Mouse (Mus musculus) thymus, postnatal 10 days (tissue): ENCODE results near the gene Mthfd2.

Source experiments
- DNase-seq, 2 experiments: peaks; one replicate each; pipeline ENCODE4 v3.0.0; 2021; ENCODE audit warnings: low spot score in 2 of 2

Gene Mthfd2

DNA sequence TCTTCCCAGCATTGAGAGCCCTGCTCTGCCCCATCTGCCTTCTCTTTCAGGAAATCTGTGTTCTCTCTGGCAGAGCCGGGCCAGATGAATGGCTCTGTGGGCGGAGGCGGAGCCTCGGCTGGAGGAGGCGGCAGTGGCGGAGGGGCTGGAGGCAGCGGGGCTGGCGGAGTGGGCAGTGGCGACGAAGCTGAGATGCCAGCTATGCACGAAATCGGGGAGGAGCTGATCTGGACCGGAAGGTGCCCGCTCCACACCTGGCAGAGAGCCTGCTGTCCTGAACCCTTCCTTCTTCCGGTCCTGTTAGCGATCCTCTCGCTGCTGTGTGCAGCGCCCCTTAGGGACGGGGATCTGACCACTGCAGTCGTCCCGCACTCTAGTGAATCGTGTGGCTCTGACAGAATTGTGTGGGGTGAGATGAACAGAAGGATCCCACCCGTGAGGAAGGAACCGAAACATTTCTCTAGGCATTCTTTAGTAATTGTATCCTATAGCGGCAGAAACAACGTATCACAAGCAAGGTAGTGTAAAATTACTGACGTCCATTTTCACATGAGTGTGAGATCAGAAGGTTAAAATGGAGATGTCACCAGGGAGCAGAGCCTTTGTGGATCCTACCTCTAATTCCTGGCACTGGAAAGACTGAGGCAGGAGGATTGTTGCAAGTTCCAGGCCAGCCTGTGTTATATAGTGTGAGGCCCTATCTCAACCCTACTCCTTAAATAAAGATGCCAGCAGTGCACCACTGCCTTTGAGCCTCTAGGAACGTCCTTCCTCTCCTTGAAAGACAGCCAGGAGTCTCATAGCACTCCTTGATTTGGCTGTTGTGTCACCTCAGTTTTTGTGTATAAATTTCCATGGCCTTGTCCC is 57.3 kb downstream of the Mthfd2 start:
- DNase-seq = peak; percentile 36 to 49

GRCm38 (mm10) chr6:83267616-83268015 is 58.1 kb downstream of the Mthfd2 start:
- no peak for DNase-seq

DNA sequence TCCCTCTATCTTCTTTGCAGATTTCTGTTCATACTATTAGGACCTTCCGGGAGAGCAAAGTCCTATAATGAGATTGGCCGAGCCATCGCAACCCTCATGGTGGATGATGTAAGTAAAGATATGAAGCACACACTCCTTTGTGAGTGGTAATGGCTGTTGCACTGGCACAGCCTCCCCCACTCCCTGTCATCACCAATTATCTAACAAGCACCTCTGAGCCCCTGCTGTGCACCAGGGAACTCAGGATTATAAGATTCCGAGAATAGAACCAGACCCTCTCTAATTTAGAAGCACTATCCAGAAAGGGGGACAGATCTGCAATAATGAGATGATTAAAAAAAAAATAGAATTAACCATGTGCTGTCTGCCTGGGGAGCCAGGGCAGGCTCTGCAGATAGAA is 60.1 kb downstream of the Mthfd2 start:
- DNase-seq = no peak

GRCm38 (mm10) chr6:83265253-83265652 is 60.5 kb downstream of the Mthfd2 start:
- no peak for DNase-seq

DNA sequence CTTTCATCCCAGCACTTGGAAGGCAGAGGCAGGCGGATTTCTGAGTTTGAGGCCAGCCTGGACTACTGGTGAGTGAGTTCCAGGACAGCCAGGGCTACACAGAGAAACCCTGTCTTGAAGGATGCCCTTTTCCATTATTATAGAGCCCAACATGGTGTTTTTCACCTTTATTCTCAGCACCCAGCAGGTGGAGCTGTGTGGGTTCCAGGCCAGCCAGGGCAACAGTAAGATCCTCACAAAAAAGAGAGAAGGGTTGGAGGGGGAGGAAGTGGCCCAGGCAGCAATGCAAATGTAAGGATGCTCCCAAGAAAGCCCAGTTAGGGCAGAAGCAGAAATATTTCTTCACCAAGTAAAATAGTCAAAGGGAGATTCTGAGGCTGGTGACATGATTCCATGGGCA is 61.2 kb downstream of the Mthfd2 start:
- DNase-seq = no peak
